Mouse (Mus musculus) layer of hippocampus, postnatal 36 days (tissue): ENCODE data around the gene Gm48552. TPM values are rescaled to one million over a fixed set of nuclear protein-coding genes. Genes with fewer than 3 reads are reported as not detected.

Experiments
- DNase-seq, 2 experiments: peaks; one replicate each; pipeline ENCODE4 v3.0.0; 2022
- total RNA-seq, 2 experiments: library from RNA; stranded (reverse); gene quantifications; 2 replicates each; pipeline ENCODE4 v1.2.3; 2021

Gm48552 gene
- 1 to 10 TPM; 4.5 to 7.1 TPM for total RNA-seq

DNA sequence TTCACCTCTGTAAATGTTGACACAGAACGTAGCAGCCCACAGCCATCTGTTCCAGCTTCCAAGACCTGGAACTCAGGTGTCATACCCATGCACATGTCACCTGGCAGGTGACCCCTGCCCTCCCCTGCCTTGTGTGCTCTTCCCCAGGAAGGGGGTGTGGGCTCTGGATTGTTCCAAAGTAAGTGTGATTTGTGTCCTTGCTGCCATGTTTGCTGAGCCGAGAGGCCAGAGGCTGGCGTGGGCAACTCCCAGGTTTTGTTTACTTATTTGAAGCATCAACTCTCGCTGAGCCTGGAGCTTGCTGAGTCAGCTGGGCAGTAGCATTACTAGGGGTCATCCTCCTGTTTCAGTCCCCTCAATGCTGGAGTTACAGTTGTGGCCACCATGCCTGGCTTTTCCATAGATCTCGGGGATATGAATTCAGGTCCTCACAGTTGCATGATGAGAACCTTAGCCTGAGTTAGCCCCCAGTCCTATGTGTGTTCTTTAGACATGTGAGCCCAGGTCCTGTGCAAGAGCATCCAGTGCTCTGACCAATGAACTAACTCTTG lies at the start of gene Gm48552:
TSS of gene Gm48552 (plus strand) at position 501 of the 551 bp plus-strand sequence.
- no peak for DNase-seq

DNA sequence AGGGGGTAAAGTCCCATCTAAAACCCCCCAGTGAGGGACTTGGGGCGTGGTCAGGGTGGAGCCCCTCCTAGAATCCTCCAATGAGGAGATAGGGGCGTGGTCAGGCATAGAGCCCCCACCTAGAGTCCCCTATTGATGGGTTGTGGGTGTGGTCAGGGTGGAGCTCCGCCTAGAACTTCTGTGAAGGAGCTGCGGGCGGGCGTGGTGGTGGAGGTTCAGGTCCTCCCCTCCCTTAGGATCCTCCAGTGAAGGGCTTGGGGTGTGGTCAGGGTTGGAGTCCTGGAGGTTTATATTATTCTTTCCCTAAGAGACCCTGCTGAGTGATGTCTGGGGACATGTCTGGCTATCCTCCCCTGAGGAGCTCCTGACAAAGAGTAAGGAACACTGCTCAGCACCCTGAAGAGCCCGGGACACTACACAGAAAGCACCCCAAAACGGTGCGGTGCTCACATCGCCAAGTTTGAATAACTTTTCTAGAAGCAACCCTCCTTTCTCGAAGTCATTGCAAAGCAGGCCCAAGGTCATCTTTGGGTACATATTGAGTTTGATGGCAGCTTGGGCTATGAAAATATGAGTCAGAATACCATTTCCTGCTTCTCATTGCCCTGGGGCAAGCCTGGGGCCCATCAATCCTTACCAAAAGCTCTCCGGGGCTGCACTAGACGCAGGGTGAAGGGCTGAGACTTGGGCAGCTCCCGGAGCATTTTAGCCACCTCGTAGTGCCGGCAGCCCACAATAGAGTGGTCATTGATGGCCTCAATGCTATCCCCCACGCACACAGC lies 48.1 kb upstream of the Gm48552 start:
- no peak for DNase-seq

DNA sequence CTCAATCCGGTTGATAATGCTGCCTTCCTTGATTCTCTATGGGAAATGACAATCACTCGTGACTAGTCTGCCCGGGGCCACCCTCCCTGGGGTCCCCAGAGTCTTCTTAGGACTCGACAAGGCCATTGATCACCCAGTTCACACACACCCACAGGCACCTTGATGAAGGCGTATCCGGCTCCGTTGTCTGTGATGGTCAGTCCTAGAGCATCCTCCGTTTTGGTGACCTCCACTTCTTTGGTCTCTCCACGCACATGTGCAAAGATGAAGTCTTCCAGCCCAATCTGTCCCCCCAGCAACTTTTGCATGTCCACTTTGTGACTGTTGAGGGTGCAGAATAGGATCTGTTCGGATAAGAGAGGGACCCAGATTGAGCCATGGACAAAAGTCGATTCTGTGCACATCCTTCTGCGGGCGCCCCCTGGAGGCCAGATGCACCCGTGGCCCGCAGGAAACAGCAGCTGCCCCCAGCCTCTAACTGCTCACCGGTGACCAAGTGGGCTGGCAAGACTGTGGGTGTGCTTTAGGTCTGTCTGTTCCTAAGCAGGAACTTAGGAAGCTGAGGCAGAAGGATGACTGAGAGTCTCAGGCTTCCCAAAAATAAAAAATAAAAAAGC lies 47.4 kb upstream of the Gm48552 start:
- no peak for DNase-seq

DNA sequence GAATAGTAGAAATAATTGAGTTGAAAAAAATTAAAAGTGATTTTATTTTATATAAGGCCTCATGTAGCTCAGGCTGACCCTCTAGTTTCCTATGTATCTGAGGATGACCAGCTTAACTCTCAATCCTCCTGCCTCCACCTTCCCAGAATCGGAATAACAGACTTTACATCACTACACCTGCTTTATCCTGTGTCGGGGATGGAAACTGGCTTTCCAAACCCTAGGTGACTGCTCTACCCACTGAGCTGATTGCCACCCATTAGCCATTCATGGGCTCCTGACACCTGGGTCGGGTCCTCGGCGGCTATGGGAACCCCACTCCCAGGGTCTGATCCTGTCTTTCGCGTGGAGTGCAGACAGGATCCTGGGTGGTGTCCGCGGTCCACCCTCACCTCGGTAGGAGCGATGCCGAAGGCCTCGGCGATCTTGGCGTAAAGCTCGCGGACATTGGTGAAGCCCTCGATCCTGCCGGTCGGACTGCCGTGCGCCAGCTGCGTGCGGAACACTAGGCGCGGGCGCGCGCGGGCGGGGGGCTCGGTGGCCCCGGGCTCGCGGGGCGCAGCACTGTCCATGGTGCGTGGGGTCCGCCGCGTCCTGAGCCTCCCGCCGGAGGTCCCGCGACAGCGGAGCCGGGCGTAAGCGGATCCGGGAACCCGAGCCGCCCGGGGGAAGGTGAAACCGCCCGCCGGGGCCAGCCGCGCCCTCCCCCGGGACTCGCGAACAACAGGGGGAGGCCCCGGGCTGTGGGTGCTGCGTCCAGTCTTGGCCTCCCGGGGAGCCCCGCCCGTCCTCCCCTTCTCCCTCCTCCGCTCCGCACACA lies 45.9 kb upstream of the Gm48552 start, which contains the start of gene Gipc3:
TSS of gene Gipc3 (minus strand) at position 581 of the 820 bp plus-strand sequence.
- DNase-seq, result no peak

DNA sequence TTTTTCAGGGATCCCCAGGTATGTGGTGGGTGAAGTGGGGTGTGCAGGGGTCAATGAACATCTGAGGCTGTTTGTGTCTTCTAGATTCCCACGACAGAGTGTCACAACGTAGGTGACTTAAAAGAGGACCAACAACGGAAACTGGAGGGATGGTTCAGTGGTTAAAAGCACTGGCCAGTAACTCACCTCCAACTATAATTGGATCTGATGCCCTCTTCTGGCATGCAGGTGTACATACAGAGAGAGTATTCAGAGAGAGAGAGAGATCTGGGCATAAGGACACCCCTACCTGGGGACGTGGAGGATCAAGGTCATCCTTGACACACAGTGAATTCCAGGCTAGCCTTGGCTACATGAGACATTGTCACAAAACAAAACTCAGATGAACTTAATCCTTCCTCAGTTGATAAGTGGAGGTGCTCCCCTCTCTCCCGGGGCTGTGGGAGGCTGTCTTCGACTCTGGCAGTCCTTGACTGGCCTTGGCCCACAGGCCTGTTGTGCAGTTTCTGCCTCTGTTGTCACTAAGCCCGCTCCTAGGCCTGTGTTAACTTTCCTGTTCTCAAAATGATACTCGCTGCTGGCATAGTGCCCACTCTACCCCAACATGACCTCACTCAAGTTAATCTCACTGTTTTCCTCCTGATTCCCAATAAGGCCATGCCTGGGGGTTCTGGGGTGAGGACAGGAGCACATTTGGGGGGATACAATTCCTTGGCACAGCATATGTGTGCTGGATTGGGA lies 44.2 kb upstream of the Gm48552 start:
- DNase-seq, result no peak

DNA sequence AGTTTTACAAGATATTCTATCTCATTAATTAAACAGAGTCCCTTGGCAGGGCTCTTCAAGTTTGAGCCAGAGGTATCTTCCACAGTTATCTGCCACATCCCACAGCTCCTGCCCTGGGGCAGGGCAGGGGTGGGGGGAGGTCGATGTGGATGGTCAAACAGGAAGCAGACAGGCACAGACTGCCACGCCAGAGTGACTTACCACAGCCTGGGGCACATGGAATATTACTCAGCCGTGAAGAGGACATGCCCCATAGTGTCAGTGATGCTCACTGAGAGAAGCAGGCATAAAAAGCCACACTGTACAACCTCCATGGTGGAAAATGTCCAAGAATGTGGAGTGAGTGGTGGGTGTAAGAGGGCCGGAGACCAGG lies 43.7 kb upstream of the Gm48552 start:
- no peak for DNase-seq

DNA sequence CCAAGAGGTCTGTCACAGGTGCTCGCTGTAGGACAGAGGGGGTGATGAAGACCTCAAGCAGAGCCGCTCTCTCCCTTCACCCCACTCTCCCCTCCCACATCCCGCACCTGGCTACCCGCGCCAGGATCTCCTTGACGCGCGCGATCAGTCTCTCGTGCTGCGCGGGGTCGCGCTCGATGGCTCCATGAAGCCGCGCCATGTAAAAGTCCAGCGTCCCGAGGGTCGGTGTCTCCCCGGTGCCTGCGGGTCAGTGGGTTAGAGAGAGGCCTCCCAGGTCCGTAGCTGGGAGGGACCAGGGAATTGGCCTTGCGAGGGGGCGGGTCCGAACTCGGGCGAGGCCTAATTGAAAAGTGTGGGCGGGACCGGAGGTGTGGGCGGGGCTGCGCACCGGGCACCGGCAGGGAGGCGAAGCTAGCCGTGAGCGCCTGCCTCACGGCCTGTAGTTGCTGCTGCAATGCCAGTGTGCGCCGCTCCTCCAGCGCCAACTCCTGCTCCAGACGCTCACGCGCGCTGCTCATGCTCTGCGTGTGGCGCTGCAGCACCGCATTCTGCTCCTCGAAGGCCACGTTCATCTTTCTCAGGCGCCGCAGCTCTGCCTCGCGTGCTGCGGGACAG lies 42.2 kb upstream of the Gm48552 start:
- no peak for DNase-seq

DNA sequence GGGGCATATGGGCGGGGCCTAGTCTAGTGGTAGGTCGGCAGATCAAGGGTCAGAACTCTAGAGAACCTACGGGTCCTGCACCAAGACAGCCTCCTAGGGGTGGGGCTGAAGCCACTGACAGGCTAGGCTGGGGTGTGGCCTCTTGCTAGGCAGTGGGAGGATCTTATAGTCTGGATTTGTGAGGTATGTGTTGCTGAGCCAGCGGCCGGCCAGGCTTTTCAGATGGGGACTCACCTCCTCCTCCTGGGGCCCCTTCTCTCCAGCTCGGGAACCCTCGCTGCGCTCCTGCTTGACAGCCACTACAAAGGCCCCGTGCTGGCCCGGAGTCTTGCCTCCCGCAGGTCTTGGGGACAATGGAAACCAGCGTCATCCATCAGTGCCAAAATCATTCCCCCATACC lies 39.7 kb upstream of the Gm48552 start:
- no peak for DNase-seq

DNA sequence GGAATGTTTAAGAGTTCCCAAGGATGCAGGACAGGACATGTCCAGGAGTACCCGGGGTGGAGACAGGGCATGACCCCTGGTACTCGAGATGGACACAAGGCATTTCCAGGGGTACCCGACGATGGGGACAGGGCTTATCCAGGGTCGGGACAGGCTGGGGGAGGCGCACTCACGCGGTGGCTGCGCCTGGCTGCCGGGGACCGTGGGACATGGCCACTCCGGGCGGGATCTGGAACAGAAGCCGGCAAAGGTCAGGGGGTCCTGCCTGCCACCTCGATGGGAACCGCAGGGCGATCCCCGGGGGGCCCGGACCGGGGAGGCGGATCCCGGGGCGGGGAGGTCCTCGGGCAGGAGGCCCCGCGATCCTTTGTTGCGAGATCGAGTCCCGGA lies 38.8 kb upstream of the Gm48552 start:
- no peak for DNase-seq

DNA sequence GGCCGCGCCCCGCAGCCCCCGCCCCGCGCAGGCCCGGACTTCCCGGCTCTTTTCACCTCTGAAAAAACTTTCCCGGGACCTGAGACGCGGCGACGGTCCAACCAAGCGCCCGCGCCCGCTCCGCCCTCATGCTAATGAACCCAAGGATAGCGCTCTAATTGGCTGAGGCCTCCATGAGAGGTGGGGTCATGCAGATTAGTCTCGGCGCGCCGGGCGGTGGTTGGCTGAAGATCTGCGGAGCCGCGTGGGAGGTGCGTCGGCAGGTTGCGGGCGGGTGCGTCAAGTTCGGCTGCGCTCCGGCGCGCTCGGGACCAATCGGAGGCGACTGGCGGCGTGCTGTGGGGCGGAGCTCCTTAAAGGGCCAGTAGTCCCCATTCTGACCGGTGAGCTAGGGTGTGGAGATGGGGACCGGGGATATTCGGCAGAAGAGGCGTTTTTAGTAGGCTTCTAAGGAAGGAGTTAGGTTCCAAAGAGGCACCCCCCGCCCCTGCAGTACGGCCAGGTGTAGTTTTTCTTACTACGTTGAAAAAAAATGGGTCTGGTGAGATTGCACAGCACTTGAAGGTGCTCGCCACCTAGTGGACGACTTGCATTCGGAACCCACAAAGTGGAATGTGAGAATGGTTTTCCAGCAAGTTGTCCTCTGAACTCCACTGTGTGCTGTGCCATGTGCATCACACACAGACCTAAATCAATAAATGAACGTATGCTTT lies 38.3 kb upstream of the Gm48552 start, which contains the start of gene Hmg20b:
TSS of gene Hmg20b (minus strand) at position 130 of the 713 bp plus-strand sequence.
- DNase-seq, result peak; percentile 99 to 100

DNA sequence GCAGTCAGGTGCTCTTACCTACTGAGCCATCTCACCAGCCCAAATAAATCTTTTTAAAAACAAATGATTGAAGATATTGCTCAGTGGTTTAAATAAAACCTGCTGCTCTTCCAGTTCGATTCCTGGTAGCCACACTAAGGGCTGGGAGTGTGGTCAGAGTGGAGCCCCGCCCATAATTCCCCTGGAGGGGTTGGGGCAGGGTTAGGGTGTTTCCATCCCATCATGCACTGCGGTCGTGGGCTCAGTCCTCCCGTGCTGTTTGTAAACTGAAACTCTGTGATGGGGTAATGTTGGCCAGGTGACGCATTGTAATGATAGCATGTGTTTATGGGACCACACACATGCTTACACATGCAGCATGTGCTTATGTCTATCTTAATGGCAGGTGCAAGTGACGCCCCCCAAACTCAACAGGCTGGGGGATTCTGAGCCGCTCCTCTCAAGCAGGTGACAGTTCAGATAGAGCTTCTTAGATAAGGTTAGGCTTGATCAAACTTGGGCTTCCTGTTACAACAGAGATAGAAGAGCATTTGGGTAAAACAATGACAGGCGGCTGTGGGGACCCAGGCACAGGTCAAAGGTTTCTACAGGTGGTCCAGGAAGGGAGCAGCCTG lies 37.0 kb upstream of the Gm48552 start:
- no peak for DNase-seq

DNA sequence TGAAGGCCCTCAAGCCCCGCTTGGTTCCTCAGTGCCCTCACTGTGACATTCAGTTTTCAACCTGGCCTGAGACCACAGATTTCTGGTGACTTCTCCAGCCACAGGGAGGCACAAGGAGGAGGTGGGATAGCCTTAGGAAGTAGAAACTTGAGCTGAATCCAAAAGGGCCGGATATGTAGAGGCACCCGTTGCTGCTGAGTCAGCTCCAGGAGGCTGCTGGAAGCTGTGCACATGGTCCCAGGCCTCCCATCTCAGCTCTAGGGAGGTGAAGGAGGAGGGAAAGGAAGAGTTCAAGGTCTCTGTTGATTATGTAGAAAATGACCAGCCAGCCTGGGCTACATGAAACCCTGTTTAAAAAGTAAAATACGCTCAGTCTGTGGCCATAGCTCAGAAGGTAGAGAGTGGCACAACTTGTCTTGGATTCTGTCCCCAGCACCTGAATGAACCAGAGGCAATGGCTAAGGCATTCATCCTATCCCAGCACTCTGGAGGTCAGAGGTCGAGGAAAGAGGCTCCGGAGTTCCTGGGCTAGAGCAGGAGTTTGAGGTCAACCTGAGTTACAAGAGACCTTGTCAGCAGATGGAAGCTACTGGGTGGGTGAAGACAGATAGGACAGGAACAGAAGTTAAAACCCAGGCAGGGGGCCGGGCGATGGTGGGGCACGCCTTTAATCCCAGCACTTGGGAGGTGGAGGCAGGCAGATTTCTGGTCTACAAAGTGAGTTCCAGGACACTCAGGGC lies 33.9 kb upstream of the Gm48552 start:
- DNase-seq, result no peak

DNA sequence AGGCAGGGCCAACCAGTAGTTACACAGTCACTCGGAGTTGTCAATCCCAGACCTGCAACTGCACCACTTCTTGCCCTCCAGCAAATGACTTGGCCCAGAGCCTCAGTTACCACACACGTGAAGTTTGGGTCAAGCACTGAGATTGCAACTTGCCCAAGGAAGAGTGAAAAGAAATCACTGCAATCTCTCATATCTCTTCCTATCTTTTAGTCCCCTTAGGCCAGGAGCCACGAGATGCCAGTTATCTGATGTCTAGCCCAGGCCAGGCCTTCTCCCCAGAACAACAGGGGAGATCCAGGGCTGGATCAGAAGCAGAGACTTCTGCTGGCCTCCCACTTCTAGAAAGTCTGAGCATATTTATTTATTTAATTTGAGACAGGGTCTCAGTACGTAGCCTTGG lies 33.3 kb upstream of the Gm48552 start:
- no peak for DNase-seq

DNA sequence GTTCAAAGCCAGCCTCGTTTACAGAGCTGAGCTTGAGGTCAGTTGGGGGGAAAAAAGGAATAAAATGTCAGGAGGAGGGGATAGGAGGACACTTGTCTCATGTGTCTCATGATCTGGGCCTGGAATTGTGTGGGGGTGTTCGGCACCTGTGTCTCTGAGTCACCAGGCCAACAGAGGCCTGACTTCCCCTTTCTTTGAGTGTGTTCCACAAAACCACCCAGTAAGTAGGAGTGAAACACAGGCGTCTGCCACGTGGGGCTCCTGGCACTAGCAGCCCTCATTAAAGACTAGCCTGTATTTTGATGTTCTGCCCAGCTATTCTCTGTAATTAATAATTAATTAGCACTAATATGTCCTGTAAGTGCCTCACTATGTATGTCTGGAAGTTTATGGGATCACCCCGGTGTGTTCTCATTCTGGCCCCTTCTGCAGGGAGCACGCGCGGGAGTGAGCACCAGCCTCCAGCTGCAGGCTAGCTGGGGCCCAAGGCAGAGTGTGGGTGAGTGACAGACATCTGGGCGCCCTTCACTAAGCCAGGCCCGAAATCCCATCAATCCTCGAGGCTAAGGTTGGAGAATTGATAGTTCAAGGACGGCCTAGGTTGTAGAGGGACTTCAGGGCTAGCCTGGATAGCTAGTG lies 32.3 kb upstream of the Gm48552 start:
- DNase-seq, result no peak

DNA sequence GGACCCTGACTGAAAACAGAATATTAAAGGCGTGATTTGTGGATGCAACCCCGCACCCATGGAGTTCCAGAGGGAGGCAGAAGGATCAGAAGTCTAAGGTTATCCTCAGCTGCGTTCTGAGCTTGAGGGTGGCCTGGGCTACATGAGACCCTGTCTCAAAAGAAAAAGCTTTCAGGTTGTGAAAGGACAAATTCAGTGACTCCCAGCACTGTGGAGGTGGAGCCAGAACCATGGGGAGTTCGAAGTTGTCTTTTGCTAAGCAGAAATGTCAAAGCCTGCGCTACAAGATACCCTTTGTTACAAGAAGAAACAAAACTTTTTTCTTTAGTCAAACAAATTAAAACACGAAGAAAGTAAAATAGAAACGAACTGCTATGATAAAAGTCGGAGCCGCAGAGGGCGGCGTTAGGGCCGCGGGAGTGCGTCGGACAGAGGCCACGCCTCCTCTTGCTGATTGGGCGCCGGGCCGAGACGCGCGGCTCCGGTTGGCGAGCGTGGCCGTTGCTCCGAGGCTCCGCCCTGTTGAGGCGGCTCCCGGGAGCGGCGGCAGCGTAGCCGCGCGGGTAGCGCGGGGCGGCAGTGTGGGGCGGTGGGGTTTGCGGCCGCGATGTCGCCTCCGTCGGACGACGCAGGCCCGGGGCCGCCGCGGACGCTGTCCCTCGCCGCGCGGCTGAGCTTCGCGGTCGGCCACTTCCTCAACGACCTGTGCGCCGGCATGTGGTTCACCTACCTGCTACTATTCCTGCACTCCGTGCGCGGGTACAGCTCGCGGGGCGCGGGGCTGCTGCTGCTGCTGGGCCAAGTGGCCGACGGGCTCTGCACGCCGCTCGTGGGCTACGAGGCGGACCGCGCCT lies 31.6 kb upstream of the Gm48552 start, which contains the start of gene Mfsd12:
TSS of gene Mfsd12 (plus strand) at position 501 of the 854 bp plus-strand sequence.
- DNase-seq, result peak; percentile 88 to 90

DNA sequence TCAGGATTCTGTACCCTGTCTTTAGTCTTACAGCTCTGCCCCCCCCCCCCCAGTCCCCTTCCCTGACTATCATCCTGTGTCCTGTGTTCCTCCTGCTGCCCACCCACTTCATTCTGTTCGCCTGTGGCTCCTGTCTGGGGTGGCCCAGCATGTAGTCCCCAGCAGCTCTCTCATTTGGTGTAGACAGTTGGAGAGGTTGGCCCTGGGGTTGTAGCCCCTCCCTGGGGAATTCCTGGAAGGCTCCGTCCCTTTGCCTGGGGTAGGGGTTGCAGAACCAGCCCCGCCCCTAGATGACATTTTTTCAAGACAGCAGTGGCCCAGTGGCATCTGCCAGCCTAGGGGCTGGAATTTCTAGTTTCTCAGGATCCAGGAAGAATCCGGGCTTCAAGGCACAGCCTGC lies 30.6 kb upstream of the Gm48552 start:
- DNase-seq, result no peak

DNA sequence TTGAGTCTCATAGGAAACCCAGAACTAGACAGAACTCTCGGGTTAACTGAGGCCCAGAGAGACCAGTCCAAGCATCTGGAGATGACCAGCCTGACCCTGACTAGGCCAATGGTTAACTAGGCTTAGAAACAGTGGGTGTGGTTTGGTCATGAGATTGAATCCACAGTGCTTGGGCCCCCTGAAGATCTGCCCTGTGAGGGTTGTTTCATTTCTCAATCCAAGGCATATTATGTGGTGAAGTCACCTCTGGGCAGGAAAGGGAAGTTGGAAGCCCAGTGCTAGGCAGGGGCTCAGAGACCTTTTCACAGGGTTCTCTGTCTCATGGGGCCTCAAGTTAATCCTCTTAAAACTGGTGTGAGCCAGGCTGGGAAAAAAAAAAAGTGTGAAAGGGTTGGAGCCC lies 30.0 kb upstream of the Gm48552 start:
- no peak for DNase-seq

DNA sequence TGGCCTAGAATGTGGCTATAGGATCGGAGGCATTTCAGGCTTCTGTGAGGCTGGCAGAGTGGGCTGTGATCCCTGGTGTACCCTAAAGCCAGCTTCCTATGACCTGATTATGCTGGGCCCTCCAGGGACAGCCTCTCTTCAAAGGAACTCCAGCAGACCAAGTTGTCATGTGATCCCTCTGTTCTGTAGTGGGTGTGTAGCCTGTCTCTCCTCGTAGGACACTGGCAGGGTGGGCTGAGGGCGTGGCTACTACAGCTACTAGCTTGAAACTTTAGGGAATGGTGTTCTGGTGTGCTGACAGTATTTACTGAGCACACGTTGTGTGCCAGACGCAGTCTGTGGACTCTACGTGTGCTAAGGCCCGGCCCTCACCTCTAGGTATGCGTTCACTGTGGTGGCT lies 28.1 kb upstream of the Gm48552 start:
- DNase-seq, result no peak
